Mouse (Mus musculus) splenic B cell, adult 2 months (primary cell): Measurements from ENCODE around the gene Flywch1.
A peak's percentile ranks its signal among the peaks of the same experiment; 100 is the strongest.

Experiments used
- DNase-seq: peaks from one replicate; pipeline ENCODE4 v3.0.0-alpha.2; 2011; ENCODE audit warnings: low read depth, low spot score
- H3K27me3 ChIP-seq: 2 replicates; pipeline ENCODE4 v1.6.1; 2012; ENCODE audit warnings: mild to moderate bottlenecking, low read length, moderate library complexity, mixed read lengths; ENCODE audit not compliant: control insufficient read depth, poor library complexity, insufficient read depth, severe bottlenecking
- H3K36me3 ChIP-seq: 2 replicates; pipeline ENCODE4 v1.6.1; 2012; ENCODE audit warnings: mild to moderate bottlenecking, low read length, moderate library complexity, mixed read lengths; ENCODE audit not compliant: control insufficient read depth, poor library complexity, insufficient read depth, severe bottlenecking

Gene Flywch1

GRCm38 (mm10) chr17:23762976-23763375 is 8.4 kb downstream of the Flywch1 start:
- no peak for DNase-seq
- Histone ChIP-seq H3K36me3 (no peaks in the 10 kb centered on the region), H3K27me3 (no peaks in the 10 kb centered on the region)

- DNase-seq = no peak
Observed at GRCm38 (mm10) chr17:23761155-23761554, 10.2 kb downstream of the Flywch1 start.

GRCm38 (mm10) chr17:23760231-23760630 is 11.2 kb downstream of the Flywch1 start:
- no peak for DNase-seq
- H3K27me3 ChIP-seq = no peaks in the 10 kb centered on the region
- H3K36me3 ChIP-seq = no peaks in the 10 kb centered on the region; the same call in 1 of the 2 replicates

More at GRCm38 (mm10) chr17:23761155-23761554, 10.2 kb downstream of the Flywch1 start:
- no peaks in the 10 kb centered on the region; the same call in 1 of the 2 replicates for H3K36me3 ChIP-seq
- no peaks in the 10 kb centered on the region for H3K27me3 ChIP-seq

- no peaks in the 10 kb centered on the region for H3K27me3 ChIP-seq
- no peak for DNase-seq
- no peaks in the 10 kb centered on the region; the same call in 1 of the 2 replicates for H3K36me3 ChIP-seq
Observed at GRCm38 (mm10) chr17:23758801-23759200, 12.6 kb downstream of the Flywch1 start.

GRCm38 (mm10) chr17:23757581-23757980 is 13.8 kb downstream of the Flywch1 start:
- no peak for DNase-seq
- Histone ChIP-seq H3K27me3 (no peaks in the 10 kb centered on the region), H3K36me3 (no peaks in the 10 kb centered on the region; the same call in 1 of the 2 replicates)

GRCm38 (mm10) chr17:23755689-23756088 is 15.7 kb downstream of the Flywch1 start:
- Histone ChIP-seq H3K36me3 (no peaks in the 10 kb centered on the region; the same call in 1 of the 2 replicates), H3K27me3 (no peaks in the 10 kb centered on the region)
- DNase-seq = no peak

GRCm38 (mm10) chr17:23749400-23750191 is 21.8 kb downstream of the Flywch1 start:
- no peaks in the 10 kb centered on the region for H3K27me3 ChIP-seq
- no peaks in the 10 kb centered on the region for H3K36me3 ChIP-seq
- no peak for DNase-seq

- H3K27me3 ChIP-seq = no peaks in the 10 kb centered on the region
- no peaks in the 10 kb centered on the region for H3K36me3 ChIP-seq
- peak; percentile 79 for DNase-seq
Observed at GRCm38 (mm10) chr17:23748631-23749391, 22.6 kb downstream of the Flywch1 start.

GRCm38 (mm10) chr17:23748026-23748425 is 23.4 kb downstream of the Flywch1 start:
- H3K36me3 ChIP-seq = no peaks in the 10 kb centered on the region
- peak; percentile 90 for DNase-seq
- H3K27me3 ChIP-seq = no peaks in the 10 kb centered on the region

GRCm38 (mm10) chr17:23747471-23747870 is 23.9 kb downstream of the Flywch1 start:
- no peak for DNase-seq
- Histone ChIP-seq H3K27me3 (no peaks in the 10 kb centered on the region), H3K36me3 (no peaks in the 10 kb centered on the region)

- peak; percentile 50 for DNase-seq
- Histone ChIP-seq H3K27me3 (no peaks in the 10 kb centered on the region), H3K36me3 (no peaks in the 10 kb centered on the region)
Observed at GRCm38 (mm10) chr17:23746767-23747166, 24.6 kb downstream of the Flywch1 start.

- peak; percentile 33 for DNase-seq
- no peaks in the 10 kb centered on the region for H3K36me3 ChIP-seq
Observed at GRCm38 (mm10) chr17:23746311-23746710, 25.1 kb downstream of the Flywch1 start.

GRCm38 (mm10) chr17:23745301-23746251 is 25.8 kb downstream of the Flywch1 start, which contains the start of gene Kremen2:
Gene Kremen2 (minus strand): TSS chr17:23745833.
- DNase-seq = peak; percentile 46
- Histone ChIP-seq H3K27me3 (no peaks in the 10 kb centered on the region), H3K36me3 (no peaks in the 10 kb centered on the region)

More at GRCm38 (mm10) chr17:23746311-23746710, 25.1 kb downstream of the Flywch1 start:
- no peaks in the 10 kb centered on the region for H3K27me3 ChIP-seq

- Histone ChIP-seq H3K27me3 (no peaks in the 10 kb centered on the region), H3K36me3 (no peaks in the 10 kb centered on the region)
- DNase-seq = no peak
Observed at GRCm38 (mm10) chr17:23744651-23745050, 26.8 kb downstream of the Flywch1 start.
